Mouse (Mus musculus) liver, embryonic 14.5 days (tissue): ENCODE results near the gene Draxin.

ENCODE experiments used
- CTCF ChIP-seq: IDR thresholded peaks from 2 replicates; pipeline ENCODE4 v1.5.1; 2016; ENCODE audit warnings: antibody characterized with exemption, low read depth, control low read depth
- EP300 ChIP-seq: IDR thresholded peaks from 2 replicates; pipeline ENCODE4 v1.6.1; 2016; ENCODE audit warnings: antibody characterized with exemption, low read depth

- TF ChIP-seq EP300 (no peak), CTCF (no peak)
Observed at GRCm38 (mm10) chr4:148079944-148080596, 50.4 kb downstream of the Draxin start.
